Mouse (Mus musculus) intestine, embryonic 16.5 days (tissue): ENCODE data around the gene Grin1. TPM values are rescaled to one million over a fixed set of nuclear protein-coding genes. Genes with fewer than 3 reads are reported as not detected.
A peak's percentile ranks its signal among the peaks of the same experiment; 100 is the strongest.

ENCODE experiments used
- ATAC-seq: fragments of 200-750 bp; cut with Nextera tagmentation; 2 replicates; pipeline ENCODE4 v1.8.0; 2017; ENCODE audit warnings: moderate TSS enrichment, moderate library complexity
- H3K27ac ChIP-seq: fragments of 300-500 bp; sonication (generic); 2 replicates; pipeline ENCODE4 v1.5.1; 2014; ENCODE audit warnings: mild to moderate bottlenecking, low read length
- H3K27me3 ChIP-seq: fragments of 300-500 bp; sonication (generic); replicated peaks from 2 replicates; pipeline ENCODE4 v1.6.1; 2014; ENCODE audit warnings: low read length, control low read depth, mixed read lengths; ENCODE audit not compliant: control insufficient read depth, insufficient read depth
- H3K36me3 ChIP-seq: fragments of 300-500 bp; sonication (generic); 2 replicates; pipeline ENCODE4 v1.6.1; 2014; ENCODE audit warnings: low read length, control low read depth; ENCODE audit not compliant: control insufficient read depth, insufficient read depth
- H3K4me1 ChIP-seq: fragments of 300-500 bp; sonication (generic); 2 replicates; pipeline ENCODE4 v1.6.1; 2014; ENCODE audit warnings: low read length, control low read depth, mixed read lengths; ENCODE audit not compliant: control insufficient read depth, insufficient read depth
- H3K4me2 ChIP-seq: fragments of 300-500 bp; sonication (generic); 2 replicates; pipeline ENCODE4 v1.6.1; 2014; ENCODE audit warnings: low read depth, low read length, control low read depth
- H3K4me3 ChIP-seq: fragments of 300-500 bp; sonication (generic); 2 replicates; pipeline ENCODE4 v1.5.1; 2014; ENCODE audit warnings: mild to moderate bottlenecking, low read length
- H3K9ac ChIP-seq: fragments of 300-500 bp; sonication (generic); 2 replicates; pipeline ENCODE4 v1.6.1; 2014; ENCODE audit warnings: low read depth, low read length
- H3K9me3 ChIP-seq: fragments of 300-500 bp; sonication (generic); 2 replicates; pipeline ENCODE4 v1.6.1; 2016; ENCODE audit warnings: low read length, control low read depth; ENCODE audit not compliant: control insufficient read depth
- WGBS: fragments of 180-500 bp; shearing (Covaris S2); extraction: QIAGEN DNeasy Blood & Tissue Kit; methylation state at CpG from one replicate; pipeline ENCODE4 v1.1.7; 2014; 5-methylcytosine and 5-hydroxymethylcytosine counted together
- polyA plus RNA-seq: library from polyadenylated mRNA; unstranded; fragments of >200 nt; fragmentation: Nextera tagmentation; extraction: Ambion mirVana; gene quantifications from 2 replicates; pipeline ENCODE4 v1.2.1, GENCODE M21; 2015

The Grin1 gene
- 1.7 and 2.1 TPM in 2 replicates for polyA plus RNA-seq

GRCm38 (mm10) chr2:25318971-25319773, at the start of gene Grin1:
Gene Grin1 (minus strand): TSS chr2:25319187.
- H3K27ac ChIP-seq = no peak within 1 kb of the TSS
- no peak within 1 kb of the TSS for H3K9ac ChIP-seq
- 0 out of 2 replicates have a peak, but pooled peaks cover 3% of the 10 kb centered on the region for H3K4me1 ChIP-seq
- H3K27me3 ChIP-seq = peaks cover 38% of the 10 kb centered on the region
- H3K36me3 ChIP-seq = no peaks in the 10 kb centered on the region
- peak within 1 kb of the TSS; percentile 39 for H3K4me3 ChIP-seq
- peak; percentile 81 for ATAC-seq
- no peaks in the 10 kb centered on the region for H3K9me3 ChIP-seq
- peak within 1 kb of the TSS; percentile 61 for H3K4me2 ChIP-seq
- WGBS = 9% methylated on average over 57 of the region's 58 CpGs

- peak within 1 kb of the TSS; percentile 90 for H3K9ac ChIP-seq
- peak within 1 kb of the TSS; percentile 96 for H3K4me2 ChIP-seq
- peak within 1 kb of the TSS; percentile 78 for H3K4me3 ChIP-seq
- H3K27me3 ChIP-seq = no peaks in the 10 kb centered on the region
- 0 out of 2 replicates have a peak, but pooled peaks cover 6% of the 10 kb centered on the region for H3K36me3 ChIP-seq
- 0% methylated on average over 54 of the region's 54 CpGs for WGBS
- peak within 1 kb of the TSS; percentile 90 for H3K27ac ChIP-seq
- peaks cover 8% of the 10 kb centered on the region; the same call in 1 of the 2 replicates for H3K4me1 ChIP-seq
- H3K9me3 ChIP-seq = no peaks in the 10 kb centered on the region
- ATAC-seq = peak; percentile 82
These were observed 46.2 kb upstream of the Grin1 start, which contains the start of gene Uap1l1 for GRCm38 (mm10) chr2:25365091-25365761. Gene Uap1l1 (minus strand): TSS chr2:25365682.

GRCm38 (mm10) chr2:25364761-25365090, 45.7 kb upstream of the Grin1 start:
- Histone ChIP-seq H3K9me3 (no peaks in the 10 kb centered on the region), H3K4me2 (peak overlapping the region; percentile 96), H3K4me3 (peak overlapping the region; percentile 78), H3K27me3 (no peaks in the 10 kb centered on the region), H3K4me1 (peaks cover 8% of the 10 kb centered on the region; the same call in 1 of the 2 replicates), H3K9ac (peak overlapping the region; percentile 90), H3K27ac (peak overlapping the region; percentile 90), H3K36me3 (0 out of 2 replicates have a peak, but pooled peaks cover 6% of the 10 kb centered on the region)
- 30% methylated on average over 9 of the region's 9 CpGs for WGBS
- ATAC-seq = no peak

- Histone ChIP-seq H3K9me3 (no peaks in the 10 kb centered on the region), H3K27ac (peak overlapping the region; percentile 53; the same call in 1 of the 2 replicates), H3K36me3 (0 out of 2 replicates have a peak, but pooled peaks cover 6% of the 10 kb centered on the region), H3K9ac (peak overlapping the region; percentile 90), H3K4me2 (peak overlapping the region; percentile 96), H3K4me3 (peak overlapping the region; percentile 78), H3K4me1 (peaks cover 8% of the 10 kb centered on the region; the same call in 1 of the 2 replicates), H3K27me3 (no peaks in the 10 kb centered on the region)
- WGBS = 91% methylated on average over 4 of the region's 4 CpGs
- no peak for ATAC-seq
These were observed 45.3 kb upstream of the Grin1 start for GRCm38 (mm10) chr2:25364313-25364712.

- Histone ChIP-seq H3K27ac (peak overlapping the region; percentile 53), H3K27me3 (no peaks in the 10 kb centered on the region), H3K4me3 (peak overlapping the region; percentile 78), H3K36me3 (0 out of 2 replicates have a peak, but pooled peaks cover 6% of the 10 kb centered on the region), H3K9ac (peak overlapping the region; percentile 90), H3K4me2 (peak overlapping the region; percentile 96), H3K9me3 (no peaks in the 10 kb centered on the region), H3K4me1 (peaks cover 8% of the 10 kb centered on the region; the same call in 1 of the 2 replicates)
- WGBS = 42% methylated on average over 13 of the region's 13 CpGs
- ATAC-seq = peak; percentile 70
These were observed 44.6 kb upstream of the Grin1 start for GRCm38 (mm10) chr2:25363478-25364178.

- H3K4me3 ChIP-seq = no peak overlapping the region
- H3K36me3 ChIP-seq = 0 out of 2 replicates have a peak, but pooled peaks cover 6% of the 10 kb centered on the region
- H3K4me2 ChIP-seq = no peak overlapping the region
- no peaks in the 10 kb centered on the region for H3K27me3 ChIP-seq
- no peak for ATAC-seq
- peaks cover 24% of the 10 kb centered on the region for H3K4me1 ChIP-seq
- WGBS = 75% methylated on average over 4 of the region's 4 CpGs
- no peak overlapping the region for H3K27ac ChIP-seq
- no peak overlapping the region for H3K9ac ChIP-seq
- H3K9me3 ChIP-seq = no peaks in the 10 kb centered on the region
These were observed 40.9 kb upstream of the Grin1 start for GRCm38 (mm10) chr2:25359848-25360247.

GRCm38 (mm10) chr2:25356208-25357079, 37.5 kb upstream of the Grin1 start, which contains the start of gene Dpp7:
Gene Dpp7 (minus strand): TSS chr2:25356359.
- peak within 1 kb of the TSS; percentile 91 for H3K4me2 ChIP-seq
- H3K36me3 ChIP-seq = 0 out of 2 replicates have a peak, but pooled peaks cover 4% of the 10 kb centered on the region
- peak within 1 kb of the TSS; percentile 64 for H3K4me3 ChIP-seq
- peak within 1 kb of the TSS; percentile 73 for H3K9ac ChIP-seq
- H3K27ac ChIP-seq = peak within 1 kb of the TSS; percentile 23; the same call in 1 of the 2 replicates
- peak; percentile 77 for ATAC-seq
- no peaks in the 10 kb centered on the region for H3K27me3 ChIP-seq
- WGBS = 3% methylated on average over 13 of the region's 13 CpGs
- no peaks in the 10 kb centered on the region for H3K9me3 ChIP-seq
- H3K4me1 ChIP-seq = peaks cover 17% of the 10 kb centered on the region

- H3K36me3 ChIP-seq = peaks cover 8% of the 10 kb centered on the region; the same call in 1 of the 2 replicates
- peak overlapping the region; percentile 73 for H3K9ac ChIP-seq
- H3K27ac ChIP-seq = no peak overlapping the region
- WGBS = 34% methylated on average over 18 of the region's 18 CpGs
- no peaks in the 10 kb centered on the region for H3K9me3 ChIP-seq
- H3K4me1 ChIP-seq = peaks cover 17% of the 10 kb centered on the region
- ATAC-seq = peak; percentile 18; the same call in 1 of the 2 replicates
- peak overlapping the region; percentile 91 for H3K4me2 ChIP-seq
- H3K4me3 ChIP-seq = peak overlapping the region; percentile 64
- no peaks in the 10 kb centered on the region for H3K27me3 ChIP-seq
These were observed 36.6 kb upstream of the Grin1 start for GRCm38 (mm10) chr2:25355419-25356066.
